Mouse (Mus musculus): ENCODE results near the gene Ccdc51. TPM values are rescaled to one million over a fixed set of nuclear protein-coding genes. Genes with fewer than 3 reads are reported as not detected.

Gene Ccdc51
- total and polyA plus RNA-seq, 2 experiments from 2014 or later: 7.2 to 12.2 TPM

DNA sequence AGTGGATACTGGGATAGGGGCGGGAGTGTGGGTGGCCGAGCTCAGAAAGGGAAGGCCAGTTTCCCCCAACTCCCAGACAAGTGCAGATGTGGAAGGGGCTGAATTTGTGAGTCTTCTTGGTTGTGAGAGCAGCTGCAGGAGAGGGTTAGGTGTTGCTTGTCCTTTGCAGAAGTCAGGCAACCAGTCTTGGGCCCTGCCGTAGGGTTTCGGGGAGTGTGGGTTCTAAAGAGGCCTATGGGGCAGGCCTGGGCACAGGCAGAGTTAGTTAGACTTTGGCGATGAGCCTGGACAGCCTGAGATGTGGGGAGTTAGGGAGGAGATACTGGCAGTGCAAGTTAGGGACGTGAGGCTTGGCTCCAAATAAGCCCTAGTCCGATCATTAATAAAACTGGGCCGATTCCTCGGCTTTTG lies 14.0 kb downstream of the Ccdc51 start:
- Histone ChIP-seq H3K27me3 (ENCODE audit: insufficient read depth, low read length) (no peaks in the 10 kb centered on the region), H3K4me3 (ENCODE audit: low read depth, low read length) (peak overlapping the region; percentile 71), H3K4me1 (ENCODE audit: insufficient read depth) (peaks cover 35% of the 10 kb centered on the region), H3K36me3 (ENCODE audit: insufficient read depth) (peaks cover 24% of the 10 kb centered on the region), H3K9me3 (ENCODE audit: low read length) (no peaks in the 10 kb centered on the region), H3K9ac (peak overlapping the region; percentile 95), H3K27ac (ENCODE audit: low read depth, low read length) (peak overlapping the region; percentile 100), H3K4me2 (ENCODE audit: low read depth) (peak overlapping the region; percentile 83)
- no peak for TF ChIP-seq CTCF (IDR thresholded peaks at IDR 0.05; ENCODE audit: low read depth)
- 2% methylated on average over 9 of the region's 9 CpGs for WGBS
- ATAC-seq: no peak
- DNase-seq: peak; percentile 74

DNA sequence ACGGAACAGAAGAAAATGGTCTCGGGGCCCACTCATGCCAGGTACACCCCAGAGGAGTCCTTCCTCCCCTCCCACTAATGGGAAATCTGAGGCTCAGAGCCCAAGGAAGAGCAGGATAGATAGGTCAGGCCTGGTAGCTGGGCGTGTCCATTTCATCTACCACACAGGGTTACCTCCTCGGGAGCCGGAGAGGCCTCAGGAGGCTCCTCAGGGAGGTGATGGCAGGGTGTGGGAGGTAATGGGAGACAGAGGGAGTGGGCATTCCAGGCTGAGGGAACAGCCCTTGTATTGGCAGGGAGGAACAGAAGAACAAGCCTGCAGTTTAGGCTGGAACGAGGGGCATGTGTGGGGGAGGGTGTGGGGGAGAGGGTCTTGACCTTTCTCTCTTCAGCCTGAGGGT lies 14.6 kb downstream of the Ccdc51 start:
- Histone ChIP-seq H3K4me3 (ENCODE audit: low read depth, low read length) (peak overlapping the region; percentile 71), H3K4me2 (ENCODE audit: low read depth) (peak overlapping the region; percentile 83), H3K9ac (peak overlapping the region; percentile 95), H3K27ac (ENCODE audit: low read depth, low read length) (peak overlapping the region; percentile 100), H3K27me3 (ENCODE audit: insufficient read depth, low read length) (no peaks in the 10 kb centered on the region), H3K9me3 (ENCODE audit: low read length) (no peaks in the 10 kb centered on the region), H3K36me3 (ENCODE audit: insufficient read depth) (peaks cover 19% of the 10 kb centered on the region), H3K4me1 (ENCODE audit: insufficient read depth) (peaks cover 35% of the 10 kb centered on the region)
- TF ChIP-seq CTCF (IDR thresholded peaks at IDR 0.05; ENCODE audit: low read depth): no peak
- DNase-seq (no peak), ATAC-seq (no peak)
- 6% methylated on average over 6 of the region's 6 CpGs for WGBS

DNA sequence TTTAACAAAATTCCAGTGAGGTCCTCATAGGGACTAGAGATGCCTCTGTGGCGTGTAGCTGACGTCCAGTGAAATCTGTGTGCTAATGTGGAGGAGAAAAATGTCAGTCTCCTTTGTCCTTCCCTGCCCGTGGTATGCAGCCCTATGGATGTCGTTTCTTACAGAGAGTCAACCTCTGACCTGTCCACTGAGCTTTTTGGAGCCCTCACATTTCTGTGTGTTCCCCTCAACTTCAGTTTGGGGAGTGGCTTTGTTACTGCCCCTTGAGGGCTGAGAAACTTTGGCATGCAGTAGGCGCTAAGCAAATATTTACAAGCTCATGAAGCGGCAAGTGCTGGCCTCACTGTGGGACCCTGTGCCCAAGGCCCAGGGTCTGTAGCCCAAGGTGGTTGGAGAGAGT lies 15.0 kb downstream of the Ccdc51 start:
- no peaks in the 10 kb centered on the region for H3K27me3 ChIP-seq (ENCODE audit: insufficient read depth, low read length)
- ATAC-seq: no peak
- peak overlapping the region; percentile 95 for H3K9ac ChIP-seq
- no peaks in the 10 kb centered on the region for H3K9me3 ChIP-seq (ENCODE audit: low read length)
- DNase-seq: peak; percentile 27
- TF ChIP-seq CTCF (IDR thresholded peaks at IDR 0.05; ENCODE audit: low read depth): no peak
- peaks cover 16% of the 10 kb centered on the region for H3K36me3 ChIP-seq (ENCODE audit: insufficient read depth)
- 8% methylated on average over 6 of the region's 6 CpGs for whole genome bisulfite sequencing
- peak overlapping the region; percentile 83 for H3K4me2 ChIP-seq (ENCODE audit: low read depth)
- H3K4me3 ChIP-seq (ENCODE audit: low read depth, low read length): peak overlapping the region; percentile 71
- peaks cover 35% of the 10 kb centered on the region for H3K4me1 ChIP-seq (ENCODE audit: insufficient read depth)
- peak overlapping the region; percentile 100 for H3K27ac ChIP-seq (ENCODE audit: low read depth, low read length)

DNA sequence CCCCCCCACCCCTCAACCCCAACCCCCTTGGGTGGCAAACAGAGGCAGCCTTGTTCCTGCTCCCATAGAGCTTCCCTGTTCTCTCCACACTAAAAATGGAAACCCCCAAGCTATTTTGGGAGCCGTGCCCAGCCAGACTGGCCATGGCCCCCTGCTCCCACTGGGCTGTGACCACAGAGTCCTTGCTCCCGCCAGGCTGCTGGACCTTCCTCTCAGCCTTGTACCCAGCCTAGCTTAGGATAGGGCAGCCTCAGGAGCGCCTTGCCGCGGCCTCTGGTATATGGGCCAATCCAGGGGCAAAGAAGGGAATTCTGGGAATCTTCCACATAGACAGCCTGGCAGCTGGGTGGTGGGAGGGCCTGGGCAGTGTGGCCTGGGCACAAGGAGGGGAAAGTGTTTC lies 15.5 kb downstream of the Ccdc51 start:
- DNase-seq (peak; percentile 69), ATAC-seq (peak; percentile 47)
- WGBS: 42% methylated on average over 5 of the region's 5 CpGs
- Histone ChIP-seq H3K4me1 (ENCODE audit: insufficient read depth) (peaks cover 35% of the 10 kb centered on the region), H3K4me2 (ENCODE audit: low read depth) (peak overlapping the region; percentile 83), H3K4me3 (ENCODE audit: low read depth, low read length) (no peak overlapping the region; the same call in 1 of the 2 replicates), H3K36me3 (ENCODE audit: insufficient read depth) (peaks cover 16% of the 10 kb centered on the region), H3K27me3 (ENCODE audit: insufficient read depth, low read length) (no peaks in the 10 kb centered on the region), H3K9me3 (ENCODE audit: low read length) (no peaks in the 10 kb centered on the region), H3K27ac (ENCODE audit: low read depth, low read length) (peak overlapping the region; percentile 100; the same call in 1 of the 2 replicates), H3K9ac (no peak overlapping the region)
- no peak for TF ChIP-seq CTCF (IDR thresholded peaks at IDR 0.05; ENCODE audit: low read depth)

DNA sequence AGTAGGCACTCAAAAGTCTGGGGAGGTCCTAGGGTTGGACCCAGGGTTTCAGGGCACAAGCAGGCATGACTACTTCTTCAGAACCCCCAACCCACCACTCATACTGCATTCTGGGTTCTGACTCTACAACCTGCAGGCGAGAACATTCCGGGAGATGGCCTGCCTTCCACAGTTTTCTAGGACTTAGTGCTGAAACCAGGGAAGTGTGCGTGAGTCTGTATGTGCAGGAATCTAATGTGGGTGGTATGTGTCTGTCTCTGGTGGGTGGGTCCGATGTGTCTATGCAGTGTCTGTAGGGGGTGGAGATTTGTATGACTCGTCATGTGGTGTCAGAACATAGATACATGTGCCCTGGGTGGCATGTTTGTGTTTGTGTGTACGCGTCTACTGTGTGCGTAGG lies 16.1 kb downstream of the Ccdc51 start:
- no peak for DNase-seq

DNA sequence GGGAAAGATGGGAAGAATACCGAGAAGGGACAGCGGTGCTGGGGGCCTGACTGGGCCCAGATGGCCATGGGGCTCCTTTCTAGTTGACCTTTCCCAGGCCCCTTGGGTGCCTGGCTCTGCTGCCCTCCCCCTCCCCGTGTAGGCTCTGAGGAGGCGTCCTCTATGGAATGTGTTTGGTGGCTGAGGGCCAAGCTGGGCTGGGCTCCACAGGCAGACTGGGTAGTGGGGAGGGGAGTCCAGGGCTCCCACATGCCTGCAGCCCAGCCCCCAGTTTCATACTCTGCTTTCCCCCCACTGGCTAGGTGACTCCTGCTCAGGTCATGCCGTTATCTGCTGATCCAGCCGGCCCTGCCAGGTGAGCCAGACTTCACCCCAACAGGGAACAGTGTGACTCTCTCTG lies 16.7 kb downstream of the Ccdc51 start:
- Histone ChIP-seq H3K27me3 (ENCODE audit: insufficient read depth, low read length) (no peaks in the 10 kb centered on the region), H3K4me3 (ENCODE audit: low read depth, low read length) (no peak overlapping the region), H3K4me2 (ENCODE audit: low read depth) (peak overlapping the region; percentile 83), H3K9ac (peak overlapping the region; percentile 14; the same call in 1 of the 2 replicates), H3K27ac (ENCODE audit: low read depth, low read length) (peak overlapping the region; percentile 100), H3K36me3 (ENCODE audit: insufficient read depth) (peaks cover 18% of the 10 kb centered on the region), H3K9me3 (ENCODE audit: low read length) (no peaks in the 10 kb centered on the region), H3K4me1 (ENCODE audit: insufficient read depth) (peaks cover 34% of the 10 kb centered on the region)
- DNase-seq (no peak), ATAC-seq (no peak)
- no peak for TF ChIP-seq CTCF (IDR thresholded peaks at IDR 0.05; ENCODE audit: low read depth)
- WGBS: 54% methylated on average over 6 of the region's 6 CpGs

More for the DNA sequence above, 16.1 kb downstream of the Ccdc51 start:
- ATAC-seq: no peak
- Histone ChIP-seq H3K4me3 (ENCODE audit: low read depth, low read length) (no peak overlapping the region; the same call in 1 of the 2 replicates), H3K36me3 (ENCODE audit: insufficient read depth) (peaks cover 16% of the 10 kb centered on the region), H3K4me1 (ENCODE audit: insufficient read depth) (peaks cover 35% of the 10 kb centered on the region), H3K27me3 (ENCODE audit: insufficient read depth, low read length) (no peaks in the 10 kb centered on the region), H3K9ac (peak overlapping the region; percentile 14; the same call in 1 of the 2 replicates), H3K9me3 (ENCODE audit: low read length) (no peaks in the 10 kb centered on the region), H3K4me2 (ENCODE audit: low read depth) (peak overlapping the region; percentile 83), H3K27ac (ENCODE audit: low read depth, low read length) (peak overlapping the region; percentile 100)
- WGBS: 69% methylated on average over 8 of the region's 8 CpGs
- no peak for TF ChIP-seq CTCF (IDR thresholded peaks at IDR 0.05; ENCODE audit: low read depth)

DNA sequence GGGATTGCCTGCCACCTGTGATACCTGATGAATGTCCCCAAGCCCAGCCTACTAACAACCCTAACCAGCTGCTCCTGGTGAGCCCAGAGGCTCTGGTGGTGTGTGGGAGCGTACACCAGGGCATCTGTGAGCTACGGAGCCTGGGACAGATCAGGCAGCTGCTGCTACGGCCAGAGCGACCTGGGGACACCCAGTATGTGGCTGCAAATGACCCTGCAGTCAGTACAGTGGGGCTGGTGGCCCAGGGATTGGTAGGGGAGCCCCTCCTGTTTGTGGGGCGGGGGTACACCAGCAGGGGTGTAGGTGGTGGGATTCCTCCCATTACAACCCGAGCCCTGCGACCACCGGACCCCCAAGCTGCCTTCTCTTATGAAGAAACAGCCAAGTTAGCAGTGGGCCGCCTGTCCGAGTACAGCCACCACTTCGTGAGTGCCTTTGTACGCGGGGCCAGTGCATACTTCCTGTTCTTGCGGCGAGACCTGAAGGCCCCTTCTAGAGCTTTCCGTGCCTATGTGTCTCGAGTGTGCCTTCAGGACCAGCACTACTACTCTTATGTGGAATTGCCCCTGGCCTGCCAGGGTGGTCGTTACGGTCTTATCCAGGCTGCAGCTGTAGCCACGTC lies 18.1 kb downstream of the Ccdc51 start:
- Histone ChIP-seq H3K27ac (ENCODE audit: low read depth, low read length) (no peak overlapping the region), H3K9me3 (ENCODE audit: low read length) (no peaks in the 10 kb centered on the region), H3K27me3 (ENCODE audit: insufficient read depth, low read length) (no peaks in the 10 kb centered on the region), H3K9ac (no peak overlapping the region), H3K4me2 (ENCODE audit: low read depth) (no peak overlapping the region), H3K4me1 (ENCODE audit: insufficient read depth) (peaks cover 26% of the 10 kb centered on the region), H3K4me3 (ENCODE audit: low read depth, low read length) (no peak overlapping the region), H3K36me3 (ENCODE audit: insufficient read depth) (peaks cover 31% of the 10 kb centered on the region)
- ATAC-seq (no peak), DNase-seq (no peak)
- WGBS: 91% methylated on average over 20 of the region's 20 CpGs
- TF ChIP-seq CTCF (IDR thresholded peaks at IDR 0.05; ENCODE audit: low read depth): no peak

Measured in forebrain, postnatal 0 days (tissue).